Mouse (Mus musculus): ENCODE measurements around the gene Msl1. TPM values are rescaled to one million over a fixed set of nuclear protein-coding genes. Genes with fewer than 3 reads are reported as not detected.

The Msl1 gene
- polyA plus RNA-seq, 1 experiment from 2014 or later = 29.2 TPM

GRCm38 (mm10) chr11:98773635-98774295 lies 21.6 kb upstream of the Msl1 start:
- 2% methylated on average over 37 of the region's 37 CpGs for WGBS
- Histone ChIP-seq H3K4me1 (ENCODE audit: control insufficient read depth, insufficient read depth, low read length) (peaks cover 39% of the 10 kb centered on the region), H3K9me3 (replicated peaks; ENCODE audit: control insufficient read depth, low read length, poor library complexity, severe bottlenecking) (no peaks in the 10 kb centered on the region), H3K4me3 (ENCODE audit: low read depth, low read length) (peak overlapping the region; percentile 43), H3K27me3 (ENCODE audit: control insufficient read depth, insufficient read depth, low read depth, low read length) (no peaks in the 10 kb centered on the region), H3K27ac (ENCODE audit: low read length) (no peak overlapping the region), H3K4me2 (ENCODE audit: low read length) (peak overlapping the region; percentile 96), H3K9ac (ENCODE audit: low read depth, low read length) (peak overlapping the region; percentile 59), H3K36me3 (ENCODE audit: control insufficient read depth, insufficient read depth, low read length) (peaks cover 12% of the 10 kb centered on the region)
- ATAC-seq = peak; percentile 46

- no peaks in the 10 kb centered on the region for H3K9me3 ChIP-seq (replicated peaks; ENCODE audit: control insufficient read depth, low read length, poor library complexity, severe bottlenecking)
- peak; percentile 90 for ATAC-seq
- H3K9ac ChIP-seq (ENCODE audit: low read depth, low read length) = peak within 1 kb of the TSS; percentile 59
- H3K4me3 ChIP-seq (ENCODE audit: low read depth, low read length) = peak within 1 kb of the TSS; percentile 43
- H3K36me3 ChIP-seq (ENCODE audit: control insufficient read depth, insufficient read depth, low read length) = peaks cover 4% of the 10 kb centered on the region
- H3K27me3 ChIP-seq (ENCODE audit: control insufficient read depth, insufficient read depth, low read depth, low read length) = no peaks in the 10 kb centered on the region
- H3K4me2 ChIP-seq (ENCODE audit: low read length) = peak within 1 kb of the TSS; percentile 96
- H3K4me1 ChIP-seq (ENCODE audit: control insufficient read depth, insufficient read depth, low read length) = peaks cover 38% of the 10 kb centered on the region
- H3K27ac ChIP-seq (ENCODE audit: low read length) = peak within 1 kb of the TSS; percentile 72
- WGBS = 1% methylated on average over 22 of the region's 22 CpGs
Measured at GRCm38 (mm10) chr11:98774582-98775347, 20.6 kb upstream of the Msl1 start, which contains the start of gene Nr1d1. Gene Nr1d1 (minus strand): TSS chr11:98775333.

GRCm38 (mm10) chr11:98775348-98776051 lies 19.8 kb upstream of the Msl1 start:
- peak; percentile 40 for ATAC-seq
- no peaks in the 10 kb centered on the region for H3K27me3 ChIP-seq (ENCODE audit: control insufficient read depth, insufficient read depth, low read depth, low read length)

GRCm38 (mm10) chr11:98776052-98776764 lies 19.1 kb upstream of the Msl1 start:
- 54% methylated on average over 12 of the region's 12 CpGs for WGBS
- Histone ChIP-seq H3K4me3 (ENCODE audit: low read depth, low read length) (no peak overlapping the region), H3K36me3 (ENCODE audit: control insufficient read depth, insufficient read depth, low read length) (no peaks in the 10 kb centered on the region; the same call in 1 of the 2 replicates), H3K27me3 (ENCODE audit: control insufficient read depth, insufficient read depth, low read depth, low read length) (no peaks in the 10 kb centered on the region), H3K27ac (ENCODE audit: low read length) (peak overlapping the region; percentile 44), H3K4me1 (ENCODE audit: control insufficient read depth, insufficient read depth, low read length) (peaks cover 38% of the 10 kb centered on the region), H3K9ac (ENCODE audit: low read depth, low read length) (no peak overlapping the region), H3K9me3 (replicated peaks; ENCODE audit: control insufficient read depth, low read length, poor library complexity, severe bottlenecking) (no peaks in the 10 kb centered on the region), H3K4me2 (ENCODE audit: low read length) (peak overlapping the region; percentile 96; the same call in 1 of the 2 replicates)
- no peak; the same call in 1 of the 2 replicates for ATAC-seq

More at GRCm38 (mm10) chr11:98775348-98776051, 19.8 kb upstream of the Msl1 start:
- WGBS = 7% methylated on average over 15 of the region's 15 CpGs
- Histone ChIP-seq H3K4me3 (ENCODE audit: low read depth, low read length) (peak overlapping the region; percentile 43), H3K36me3 (ENCODE audit: control insufficient read depth, insufficient read depth, low read length) (peaks cover 4% of the 10 kb centered on the region), H3K27ac (ENCODE audit: low read length) (peak overlapping the region; percentile 44), H3K4me2 (ENCODE audit: low read length) (peak overlapping the region; percentile 96), H3K9me3 (replicated peaks; ENCODE audit: control insufficient read depth, low read length, poor library complexity, severe bottlenecking) (no peaks in the 10 kb centered on the region), H3K9ac (ENCODE audit: low read depth, low read length) (peak overlapping the region; percentile 23; the same call in 1 of the 2 replicates), H3K4me1 (ENCODE audit: control insufficient read depth, insufficient read depth, low read length) (peaks cover 38% of the 10 kb centered on the region)

GRCm38 (mm10) chr11:98776843-98777590 lies 18.3 kb upstream of the Msl1 start:
- ATAC-seq = no peak
- Histone ChIP-seq H3K27ac (ENCODE audit: low read length) (peak overlapping the region; percentile 45), H3K4me1 (ENCODE audit: control insufficient read depth, insufficient read depth, low read length) (peaks cover 39% of the 10 kb centered on the region), H3K9me3 (replicated peaks; ENCODE audit: control insufficient read depth, low read length, poor library complexity, severe bottlenecking) (no peaks in the 10 kb centered on the region), H3K4me3 (ENCODE audit: low read depth, low read length) (no peak overlapping the region), H3K4me2 (ENCODE audit: low read length) (no peak overlapping the region), H3K36me3 (ENCODE audit: control insufficient read depth, insufficient read depth, low read length) (no peaks in the 10 kb centered on the region), H3K9ac (ENCODE audit: low read depth, low read length) (no peak overlapping the region), H3K27me3 (ENCODE audit: control insufficient read depth, insufficient read depth, low read depth, low read length) (no peaks in the 10 kb centered on the region)
- 7% methylated on average over 9 of the region's 9 CpGs for WGBS

GRCm38 (mm10) chr11:98777888-98778287 lies 17.4 kb upstream of the Msl1 start:
- H3K36me3 ChIP-seq (ENCODE audit: control insufficient read depth, insufficient read depth, low read length) = no peaks in the 10 kb centered on the region
- no peaks in the 10 kb centered on the region for H3K9me3 ChIP-seq (replicated peaks; ENCODE audit: control insufficient read depth, low read length, poor library complexity, severe bottlenecking)
- H3K4me1 ChIP-seq (ENCODE audit: control insufficient read depth, insufficient read depth, low read length) = peaks cover 44% of the 10 kb centered on the region
- no peak overlapping the region for H3K4me2 ChIP-seq (ENCODE audit: low read length)
- no peak for ATAC-seq
- no peaks in the 10 kb centered on the region for H3K27me3 ChIP-seq (ENCODE audit: control insufficient read depth, insufficient read depth, low read depth, low read length)
- H3K9ac ChIP-seq (ENCODE audit: low read depth, low read length) = no peak overlapping the region
- H3K4me3 ChIP-seq (ENCODE audit: low read depth, low read length) = no peak overlapping the region
- H3K27ac ChIP-seq (ENCODE audit: low read length) = no peak overlapping the region

GRCm38 (mm10) chr11:98781851-98782512 lies 13.3 kb upstream of the Msl1 start:
- Histone ChIP-seq H3K4me2 (ENCODE audit: low read length) (no peak overlapping the region; the same call in 1 of the 2 replicates), H3K9ac (ENCODE audit: low read depth, low read length) (no peak overlapping the region), H3K4me3 (ENCODE audit: low read depth, low read length) (no peak overlapping the region), H3K4me1 (ENCODE audit: control insufficient read depth, insufficient read depth, low read length) (peaks cover 25% of the 10 kb centered on the region), H3K36me3 (ENCODE audit: control insufficient read depth, insufficient read depth, low read length) (no peaks in the 10 kb centered on the region), H3K27me3 (ENCODE audit: control insufficient read depth, insufficient read depth, low read depth, low read length) (no peaks in the 10 kb centered on the region), H3K9me3 (replicated peaks; ENCODE audit: control insufficient read depth, low read length, poor library complexity, severe bottlenecking) (no peaks in the 10 kb centered on the region), H3K27ac (ENCODE audit: low read length) (no peak overlapping the region; the same call in 1 of the 2 replicates)
- WGBS = 15% methylated on average over 11 of the region's 14 CpGs
- no peak for ATAC-seq

All from midbrain, embryonic 16.5 days (tissue).